Mouse (Mus musculus) c-Kit-positive CD71-positive TER-119-positive erythroid progenitor cells, embryonic 14.5 days (primary cell): ENCODE results near the gene Wnt5b.

Experiments
- DNase-seq: peaks from one replicate; pipeline ENCODE4 v3.0.0-alpha.2; 2013; ENCODE audit warnings: low spot score

The Wnt5b gene

DNA sequence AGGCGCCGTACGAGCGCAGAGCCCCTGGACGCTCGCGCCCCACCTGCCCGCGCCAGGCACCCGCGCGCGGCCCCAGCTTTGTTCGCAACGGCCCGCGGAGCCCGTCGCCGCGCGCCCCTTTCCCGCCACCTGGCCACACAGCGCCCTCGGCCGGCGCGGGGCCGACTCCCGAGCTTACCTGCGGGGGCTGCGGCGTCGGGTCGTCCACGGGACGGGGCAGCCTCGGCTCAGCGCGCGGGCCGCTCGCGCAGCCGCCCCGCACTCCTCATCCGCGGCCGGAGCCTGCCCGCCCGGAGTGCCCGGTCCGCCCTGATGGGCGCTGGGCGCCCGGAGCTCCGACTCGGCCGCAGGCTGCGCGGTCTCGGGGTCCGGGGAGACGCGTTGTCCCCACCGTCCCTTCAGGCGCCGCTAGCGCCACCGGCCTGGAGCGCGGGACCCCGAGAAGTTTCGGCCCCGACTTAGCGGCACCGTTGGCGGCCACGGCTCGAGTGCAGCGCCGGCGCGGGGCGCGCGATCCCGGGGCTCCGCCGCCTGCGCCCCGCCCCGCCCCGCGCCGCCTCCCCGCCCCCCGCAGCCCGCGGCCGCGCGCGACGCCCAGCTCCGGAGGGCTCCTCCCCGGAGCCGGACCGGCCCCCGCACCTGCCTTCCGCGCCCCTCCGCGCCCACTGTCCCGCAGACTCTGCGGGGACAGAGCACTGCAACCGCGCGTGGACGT lies at the start of gene Wnt5b:
Gene Wnt5b (minus strand): TSS at position 545 of the 715 bp plus-strand sequence.
- no peak for DNase-seq

DNA sequence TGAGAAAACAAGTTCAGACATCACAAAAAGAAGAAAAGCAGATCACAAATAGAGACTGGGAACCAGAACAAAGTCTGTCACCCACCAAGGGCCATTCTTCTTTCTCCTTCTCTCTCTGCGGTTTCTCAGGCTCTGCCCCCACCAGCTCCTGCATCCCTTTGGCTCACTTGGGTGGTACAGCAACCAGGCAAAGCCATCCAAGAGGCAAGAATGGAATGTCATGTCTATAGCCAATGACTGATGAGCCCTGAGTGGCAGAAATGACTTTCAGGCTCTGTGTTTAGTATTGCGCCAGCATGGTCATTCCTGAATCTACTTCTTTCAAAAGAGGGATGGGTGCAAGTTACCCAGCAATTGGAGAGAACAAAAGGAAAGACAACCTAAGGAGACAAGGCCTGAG lies 46.7 kb upstream of the Wnt5b start:
- no peak for DNase-seq

GRCm38 (mm10) chr6:119587897-119588296 lies 43.8 kb upstream of the Wnt5b start:
- no peak for DNase-seq

DNA sequence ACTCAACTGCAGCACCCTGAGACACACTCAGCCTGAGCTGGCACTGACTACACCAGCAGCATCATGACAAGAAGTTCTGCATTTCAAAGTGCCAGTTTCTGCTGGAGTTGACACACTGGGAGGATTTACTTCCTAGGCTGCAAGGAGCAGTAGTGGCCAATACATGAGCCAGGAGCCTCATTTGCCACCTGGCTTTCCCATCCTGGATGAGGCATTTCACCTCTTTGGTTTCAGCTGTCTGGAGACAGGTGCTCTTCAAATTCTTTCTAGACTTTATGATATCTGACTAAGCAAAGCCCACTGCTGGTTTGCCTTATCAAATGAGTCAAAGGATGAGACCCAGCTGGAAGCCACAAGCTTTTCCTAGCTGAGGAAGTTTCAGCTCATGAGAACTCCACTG lies 43.3 kb upstream of the Wnt5b start:
- no peak for DNase-seq

GRCm38 (mm10) chr6:119585652-119586375 lies 41.7 kb upstream of the Wnt5b start:
- DNase-seq: no peak

DNA sequence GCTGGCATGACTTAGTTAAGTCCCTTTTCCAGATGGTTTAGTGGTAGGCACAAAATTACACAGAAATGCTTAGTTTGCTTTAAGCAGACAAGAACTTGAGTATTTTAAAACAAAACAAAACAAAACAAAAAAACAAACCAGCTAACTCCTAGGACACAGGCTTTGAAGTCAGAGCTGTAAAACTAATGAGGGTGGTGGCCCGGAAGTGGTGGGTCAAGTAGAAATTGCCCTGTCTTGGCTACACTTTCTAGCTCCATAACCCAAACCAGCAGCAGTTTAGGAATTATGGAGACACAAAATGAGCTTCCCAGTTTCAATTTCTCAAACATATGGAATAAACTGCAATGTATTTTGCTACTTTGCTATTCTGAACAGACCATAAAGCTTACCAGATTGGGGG lies 39.9 kb upstream of the Wnt5b start:
- DNase-seq: no peak

- DNase-seq: no peak
Measured at GRCm38 (mm10) chr6:119583165-119583564, 39.0 kb upstream of the Wnt5b start.

DNA sequence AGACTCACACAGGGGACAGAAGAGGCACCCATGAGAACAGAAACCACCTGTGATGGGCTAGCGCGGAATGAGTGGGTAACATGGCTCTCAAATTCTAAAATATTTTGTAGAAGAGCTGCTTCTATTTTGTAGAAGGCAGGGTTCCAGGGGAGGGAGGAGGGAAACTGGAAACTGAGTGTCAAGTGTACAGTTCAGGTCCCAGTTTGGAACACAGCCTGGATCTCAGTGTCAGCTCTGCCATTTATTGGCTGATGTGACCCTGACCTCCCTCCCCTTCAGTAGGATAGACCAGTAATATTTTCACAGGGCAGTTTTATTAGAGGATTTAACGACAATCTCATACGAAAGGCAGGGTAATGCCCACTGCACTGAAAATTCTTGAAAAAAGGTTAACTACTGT lies 32.6 kb upstream of the Wnt5b start:
- DNase-seq: no peak

DNA sequence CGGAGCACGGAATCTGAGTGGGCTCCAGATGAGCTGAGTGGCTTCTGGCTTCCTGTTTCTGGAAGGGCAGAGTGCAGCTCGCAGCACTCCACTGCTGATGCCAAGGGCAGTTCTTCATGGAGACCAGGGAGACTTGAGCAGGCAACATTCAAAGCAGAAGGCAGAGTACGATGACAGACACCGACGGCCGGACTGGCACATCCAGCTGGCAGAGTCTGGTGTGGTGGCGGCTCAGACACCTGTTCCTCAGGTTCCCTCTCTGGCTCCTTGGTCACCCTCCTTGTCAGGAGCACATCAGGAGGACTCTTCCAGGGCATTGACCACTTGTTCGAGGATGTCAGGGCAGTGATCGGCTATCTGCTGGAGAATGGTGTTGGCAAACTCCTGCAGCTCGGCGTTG lies 31.2 kb upstream of the Wnt5b start:
- no peak for DNase-seq

DNA sequence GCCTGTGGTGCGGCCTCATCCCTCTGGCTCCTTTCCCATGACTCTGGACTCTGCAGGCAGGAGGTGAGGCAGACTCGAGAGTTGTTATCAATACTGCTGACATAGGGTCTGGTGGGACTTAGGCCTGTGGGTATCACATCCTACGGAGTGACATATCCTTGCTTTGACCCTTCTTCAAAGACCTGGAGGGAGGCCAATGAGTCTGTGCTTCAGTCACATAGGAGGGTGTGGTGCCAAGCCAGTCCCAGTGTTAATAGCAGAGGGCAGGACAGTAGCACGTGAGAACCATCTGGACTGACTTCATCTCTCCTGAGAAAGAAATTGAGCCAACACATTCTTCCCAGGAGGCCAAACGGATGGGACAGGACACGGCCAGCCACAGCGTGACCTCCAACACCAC lies 28.1 kb upstream of the Wnt5b start:
- DNase-seq: no peak

DNA sequence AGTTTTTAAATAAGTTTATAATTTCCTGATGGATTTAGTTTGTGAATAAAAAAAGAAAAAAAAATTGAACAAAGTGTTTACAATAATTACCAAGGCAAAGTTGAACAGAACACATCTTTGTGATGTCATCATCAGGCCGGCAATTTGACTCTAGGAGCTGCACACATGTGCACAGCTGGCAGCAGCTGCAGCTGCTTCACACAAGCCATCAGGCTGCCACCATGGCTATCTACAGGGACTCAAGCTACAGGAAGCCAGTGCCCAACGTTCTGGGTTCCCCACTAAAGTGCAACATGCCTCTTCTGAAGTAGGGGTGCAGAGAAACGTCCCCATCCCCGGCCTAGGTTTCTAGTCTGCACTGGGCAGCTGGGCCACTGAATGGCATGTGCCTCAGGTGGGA lies 26.6 kb upstream of the Wnt5b start:
- no peak for DNase-seq

DNA sequence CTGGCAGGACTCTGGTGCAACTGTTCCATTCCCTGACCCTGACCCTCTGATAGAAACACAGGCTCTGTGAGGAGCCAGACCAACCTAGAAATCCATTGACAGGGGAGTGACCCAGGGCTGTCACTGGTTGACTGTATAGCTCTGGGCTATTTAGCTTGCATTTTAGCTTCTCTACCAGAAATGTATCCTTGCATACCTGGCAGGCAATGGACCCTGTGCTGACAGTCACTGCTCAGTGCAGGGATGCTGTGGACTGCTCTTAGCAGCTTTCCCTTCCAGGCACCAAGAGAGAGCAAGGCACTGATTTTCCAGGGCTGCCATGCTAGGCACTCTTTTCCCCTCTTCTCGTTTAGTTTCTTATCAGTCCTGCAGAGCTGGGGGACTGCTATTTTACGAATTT lies 24.2 kb upstream of the Wnt5b start:
- DNase-seq: no peak

DNA sequence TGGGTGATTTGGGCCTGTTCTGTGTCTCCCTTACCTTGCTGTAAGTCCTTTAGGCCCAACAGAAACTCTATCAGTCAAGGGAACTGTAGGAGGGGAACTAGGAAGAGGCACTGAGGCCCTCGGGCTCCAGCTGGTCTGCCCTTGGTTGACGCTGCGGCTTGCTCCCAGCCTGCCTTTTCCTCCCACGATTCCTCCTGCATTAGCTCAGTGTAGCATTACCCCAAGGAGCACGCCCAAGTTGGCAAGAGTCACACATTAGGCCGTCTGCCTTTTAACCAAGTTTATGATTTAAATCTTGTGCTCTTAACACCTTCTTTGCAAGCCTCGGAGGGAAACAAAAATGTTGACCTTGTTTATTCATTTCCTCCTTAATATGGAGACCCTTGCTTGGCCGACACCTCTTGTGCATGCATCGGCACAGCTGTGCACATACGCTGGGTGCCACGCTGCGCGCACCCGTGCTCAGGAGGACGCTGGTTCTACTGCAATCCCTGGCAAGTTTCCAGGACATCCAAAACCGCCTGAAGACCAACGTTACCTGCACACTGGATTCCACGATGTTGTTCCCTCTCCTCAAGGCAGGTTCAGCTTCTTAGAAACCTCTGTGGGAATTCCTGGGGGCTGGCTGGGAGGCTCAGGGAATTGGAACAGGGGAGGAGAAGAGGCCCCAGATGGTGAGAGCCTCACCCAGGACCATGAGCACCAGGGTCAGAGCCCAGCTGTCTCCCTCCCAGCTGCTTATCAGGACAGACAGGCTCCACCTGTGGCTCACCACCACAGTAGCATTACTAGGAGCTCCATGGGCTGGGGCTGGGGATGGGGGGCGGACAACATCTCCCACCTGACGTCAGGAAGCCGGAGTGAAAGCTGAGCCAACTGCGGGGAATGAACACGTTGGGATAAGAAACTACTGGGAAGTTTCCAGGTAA lies 21.6 kb upstream of the Wnt5b start:
- DNase-seq: no peak

GRCm38 (mm10) chr6:119562558-119562957 lies 18.4 kb upstream of the Wnt5b start:
- DNase-seq: no peak

- no peak for DNase-seq
Measured at GRCm38 (mm10) chr6:119558855-119559254, 14.7 kb upstream of the Wnt5b start.

- DNase-seq: no peak
Measured at GRCm38 (mm10) chr6:119554439-119554838, 10.3 kb upstream of the Wnt5b start.

DNA sequence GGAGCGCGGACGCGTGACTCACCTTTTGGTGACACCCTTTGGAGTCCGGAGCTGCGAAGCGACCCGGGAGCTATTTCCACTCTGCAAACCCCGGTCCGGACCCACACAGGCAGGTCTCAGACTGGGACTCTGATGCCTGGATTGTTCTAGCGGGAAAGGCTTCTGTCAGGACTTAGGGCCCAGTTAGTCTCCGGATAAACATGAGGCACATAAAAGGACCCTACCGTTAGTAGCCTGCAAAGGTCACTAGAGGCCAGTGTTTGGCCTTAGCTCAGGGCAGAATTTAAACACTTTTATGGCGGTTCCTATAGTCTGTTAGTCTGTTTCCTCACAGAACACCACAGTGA lies 344 bp upstream of the Wnt5b start:
- DNase-seq: no peak

GRCm38 (mm10) chr6:119543456-119543802 lies 718 bp downstream of the Wnt5b start:
- no peak for DNase-seq

DNA sequence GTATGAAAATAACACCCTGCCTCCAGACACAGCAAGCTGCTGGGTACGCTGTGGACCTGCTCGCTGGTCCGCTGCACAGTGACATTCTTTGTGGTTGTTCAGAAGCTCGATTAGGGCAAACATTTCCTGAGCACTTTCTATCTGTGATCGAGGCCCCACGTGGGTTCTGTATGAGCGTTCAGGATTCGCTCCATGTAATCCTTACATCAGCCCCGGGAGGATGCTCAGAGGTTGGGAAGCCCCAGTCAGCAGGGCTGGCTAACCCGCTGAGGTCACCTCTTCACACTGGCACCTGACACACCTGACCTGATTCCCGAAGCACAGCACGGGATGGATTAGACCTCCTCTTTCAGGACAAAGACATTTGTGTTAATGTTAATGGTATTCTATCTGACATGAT lies 8.3 kb downstream of the Wnt5b start:
- DNase-seq: no peak

DNA sequence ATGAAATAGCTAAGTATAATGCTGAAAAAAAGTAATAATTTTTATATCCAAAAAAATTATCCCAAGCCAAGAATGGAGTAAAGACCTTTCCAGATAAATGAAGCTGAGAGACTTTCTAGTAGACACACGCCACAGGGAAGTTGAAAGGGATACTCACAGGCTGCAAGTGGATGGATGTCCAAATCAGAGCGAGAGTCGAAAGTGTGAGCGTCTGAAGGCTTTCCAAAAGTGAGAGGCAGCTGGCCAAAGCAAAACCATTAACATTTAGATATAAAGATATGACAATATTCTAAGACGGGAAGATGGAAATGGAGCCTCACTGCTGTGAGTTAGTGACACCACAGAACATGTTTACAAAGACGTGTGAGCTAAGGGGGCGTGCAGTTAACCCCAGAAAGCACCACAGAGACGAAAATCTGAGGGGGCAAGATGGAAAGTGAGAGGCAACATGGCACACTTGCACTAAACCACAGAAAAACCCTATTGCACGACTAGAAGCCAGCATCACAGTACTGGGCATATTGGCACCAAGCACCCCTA lies 10.9 kb downstream of the Wnt5b start:
- DNase-seq: no peak

GRCm38 (mm10) chr6:119529659-119530058 lies 14.5 kb downstream of the Wnt5b start:
- no peak for DNase-seq

DNA sequence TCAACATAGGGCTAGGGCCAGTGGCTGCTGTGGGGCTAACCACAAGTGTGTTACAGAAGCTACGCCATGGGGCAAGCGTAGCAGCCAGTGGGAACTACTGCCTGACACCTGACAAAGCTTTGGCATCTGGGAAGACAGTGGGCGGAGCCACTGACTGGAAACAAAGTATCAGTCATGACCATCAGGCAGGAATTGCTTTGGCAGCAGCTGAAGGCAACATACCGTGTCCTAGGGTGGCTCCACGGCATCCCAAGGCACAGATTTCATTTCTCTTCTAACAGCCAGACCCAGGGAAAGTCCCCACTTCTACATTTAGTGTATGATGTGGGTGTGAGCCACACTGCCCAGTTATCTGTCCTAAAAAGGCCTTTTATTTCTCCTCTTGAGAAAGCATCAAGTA lies 17.6 kb downstream of the Wnt5b start:
- no peak for DNase-seq

DNA sequence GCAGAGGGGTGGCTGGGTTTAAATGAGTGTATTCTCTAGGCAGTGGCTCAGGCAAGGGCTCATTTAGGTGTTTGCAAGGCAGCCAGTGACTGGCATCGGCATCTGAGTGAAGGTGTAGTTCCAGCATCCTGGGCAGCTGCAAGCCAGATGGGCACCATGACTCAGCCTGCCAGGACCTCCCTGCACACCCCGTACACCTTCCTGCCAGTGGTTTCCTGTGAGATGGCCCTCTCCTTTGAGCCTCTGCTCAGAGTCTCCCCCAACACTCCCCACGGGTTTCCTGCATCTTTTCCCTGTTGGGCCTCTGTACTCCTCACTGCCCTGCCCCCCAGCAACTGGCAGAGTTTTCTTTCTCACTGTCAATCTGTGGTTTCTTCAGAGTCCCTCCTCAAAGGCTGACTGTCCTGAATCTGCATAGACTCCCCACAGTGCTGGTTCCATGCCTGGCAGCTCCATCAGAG lies 22.2 kb downstream of the Wnt5b start:
- no peak for DNase-seq
